Mouse (Mus musculus) CD4-positive naive resting alpha-beta T cell, adult 57 days (primary cell): ENCODE results near the gene Lrrc63. TPM values are rescaled to one million over a fixed set of nuclear protein-coding genes. Genes with fewer than 3 reads are reported as not detected.

Source experiments
- total RNA-seq: library from RNA; stranded (reverse); gene quantifications from one replicate; pipeline ENCODE4 v1.2.4, GENCODE M21; 2023

Gene Lrrc63
- not detected for total RNA-seq

GRCm38 (mm10) chr14:75130501-75131318 lies at the start of gene Lrrc63, which contains the start of gene Lcp1:
Lrrc63 (minus strand) TSS chr14:75130881.
Lcp1 (plus strand) TSS chr14:75131101.

Other genes starting within 250 kb of the Lrrc63 start
- gene Lrch1, start 183.0 kb downstream of the Lrrc63 start, total RNA-seq, result 76.6 TPM
- 4.2 TPM for gene Rubcnl, start 114.9 kb downstream of the Lrrc63 start, total RNA-seq
- gene Lcp1, start 220 bp upstream of the Lrrc63 start, total RNA-seq, result 457 TPM
- gene Cpb2, start 111.4 kb upstream of the Lrrc63 start, total RNA-seq, result not detected
- 63.4 TPM for gene Zc3h13, start 153.5 kb upstream of the Lrrc63 start, total RNA-seq